Mouse (Mus musculus): Measurements from ENCODE around the gene A630076J17Rik. TPM values are rescaled to one million over a fixed set of nuclear protein-coding genes. Genes with fewer than 3 reads are reported as not detected.
A peak's percentile ranks its signal among the peaks of the same experiment; 100 is the strongest.

A630076J17Rik gene
- polyA plus RNA-seq, 1 experiment from 2014 or later, result not detected

DNA sequence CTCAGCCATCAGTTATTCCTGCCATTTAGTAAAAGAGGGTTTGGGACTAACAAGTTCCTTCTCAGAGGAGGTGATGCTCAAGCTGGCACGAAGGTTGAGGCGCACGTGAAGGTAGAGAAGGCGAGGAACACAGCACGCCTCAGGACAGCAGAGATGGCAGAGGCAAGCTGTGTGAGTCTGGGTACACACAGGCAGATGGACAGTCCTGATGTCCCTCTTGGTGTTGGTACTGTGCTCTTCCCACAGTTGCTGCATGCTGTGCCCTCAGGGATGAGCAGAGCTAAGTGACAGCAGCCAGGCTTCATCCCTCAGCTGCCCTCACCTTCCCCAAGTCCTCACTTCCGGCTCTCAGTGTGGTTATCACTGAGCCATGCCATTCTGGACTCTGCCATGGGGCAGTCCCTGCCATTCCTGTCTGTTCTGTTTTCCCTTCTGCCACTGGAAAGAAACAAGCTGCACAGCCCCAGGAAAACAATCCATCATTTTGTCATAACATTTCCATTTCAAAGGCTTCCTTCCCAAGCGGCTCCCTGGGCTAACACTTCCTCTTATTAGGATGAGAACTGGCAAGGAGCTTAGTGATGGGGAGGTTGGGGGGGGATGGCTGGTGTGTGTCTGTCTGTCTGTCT lies 22.7 kb upstream of the A630076J17Rik start:
- no peaks in the 10 kb centered on the region for H3K36me3 ChIP-seq (ENCODE audit: insufficient read depth, low read length)
- DNase-seq (ENCODE audit: low spot score) (peak; percentile 27), ATAC-seq (replicated peaks; ENCODE audit: low FRiP score, low read depth) (no peak; the same call in 1 of the 2 replicates)
- 64% methylated on average over 7 of the region's 7 CpGs for WGBS
- TF ChIP-seq CTCF (IDR thresholded peaks at IDR 0.05; ENCODE audit: low read depth), result no peak
- no peaks in the 10 kb centered on the region for H3K4me1 ChIP-seq (replicated peaks; ENCODE audit: insufficient read depth, low read length)
- no peaks in the 10 kb centered on the region for H3K9me3 ChIP-seq (replicated peaks; ENCODE audit: low read length)
- no peak overlapping the region for H3K27ac ChIP-seq
- no peak overlapping the region for H3K9ac ChIP-seq (ENCODE audit: low read depth, low read length)
- no peaks in the 10 kb centered on the region for H3K27me3 ChIP-seq (ENCODE audit: insufficient read depth, low read length)
- H3K4me3 ChIP-seq (replicated peaks; ENCODE audit: low read depth, low read length), result no peak overlapping the region
- no peak overlapping the region for H3K4me2 ChIP-seq (ENCODE audit: low read length)

DNA sequence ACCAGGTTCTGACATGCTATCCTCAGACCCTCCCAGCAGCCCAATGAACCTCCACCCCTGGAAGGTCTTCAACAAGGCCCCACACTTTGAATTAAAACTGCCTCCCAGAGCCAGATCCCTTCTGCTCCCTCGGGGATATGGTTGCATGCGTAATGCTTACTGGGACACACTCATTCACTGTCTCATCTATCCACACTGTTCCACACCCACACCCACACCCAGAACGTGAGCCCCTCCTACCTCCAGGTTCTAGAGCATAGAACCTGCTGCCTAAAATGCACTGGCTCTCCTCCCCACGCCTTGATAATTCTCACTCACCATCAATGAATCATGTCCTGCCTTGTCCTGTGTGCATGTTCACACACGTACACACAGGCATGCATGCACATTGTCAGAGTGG lies 15.8 kb upstream of the A630076J17Rik start:
- Histone ChIP-seq H3K9me3 (replicated peaks; ENCODE audit: low read length) (no peaks in the 10 kb centered on the region), H3K9ac (ENCODE audit: low read depth, low read length) (no peak overlapping the region), H3K36me3 (ENCODE audit: insufficient read depth, low read length) (no peaks in the 10 kb centered on the region), H3K4me1 (replicated peaks; ENCODE audit: insufficient read depth, low read length) (no peaks in the 10 kb centered on the region), H3K4me2 (ENCODE audit: low read length) (no peak overlapping the region), H3K27me3 (ENCODE audit: insufficient read depth, low read length) (no peaks in the 10 kb centered on the region), H3K4me3 (replicated peaks; ENCODE audit: low read depth, low read length) (no peak overlapping the region), H3K27ac (no peak overlapping the region)
- DNase-seq (ENCODE audit: low spot score) (no peak), ATAC-seq (replicated peaks; ENCODE audit: low FRiP score, low read depth) (no peak)
- WGBS, result 81% methylated on average over 5 of the region's 5 CpGs
- no peak for TF ChIP-seq CTCF (IDR thresholded peaks at IDR 0.05; ENCODE audit: low read depth)

DNA sequence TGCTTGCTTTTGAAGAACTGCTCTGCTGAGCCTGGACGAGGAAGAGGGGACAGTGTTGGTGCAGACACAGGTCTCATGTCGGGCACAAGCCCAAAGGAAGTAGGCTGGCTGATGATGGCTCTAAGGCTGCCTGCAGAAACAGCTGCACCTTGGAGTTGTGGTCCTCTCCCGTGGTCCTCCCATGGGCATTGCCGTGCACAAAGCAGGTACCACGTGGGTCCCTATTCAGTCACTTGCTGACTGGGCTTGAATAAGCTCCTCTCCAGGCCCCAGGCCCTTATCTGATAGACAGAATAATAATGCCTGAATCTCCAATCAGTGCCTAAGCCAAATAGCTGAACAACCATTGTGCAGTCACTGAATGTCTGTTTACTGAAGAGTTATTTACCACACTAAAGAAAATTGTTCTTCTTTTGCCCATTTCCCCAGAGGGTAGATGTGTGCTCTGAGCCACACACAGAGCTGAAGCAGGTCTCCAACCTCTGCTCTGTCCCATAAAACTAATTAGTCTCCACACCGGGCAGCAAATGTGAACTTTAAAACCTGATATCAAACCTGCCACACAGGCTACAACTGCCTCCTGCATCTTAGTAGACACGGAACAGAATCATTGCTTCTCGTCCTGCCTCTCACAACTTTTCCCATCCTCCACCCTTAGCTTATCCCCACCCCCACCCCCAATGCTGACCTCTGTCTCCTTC lies 13.9 kb upstream of the A630076J17Rik start:
- Histone ChIP-seq H3K9ac (ENCODE audit: low read depth, low read length) (no peak overlapping the region), H3K9me3 (replicated peaks; ENCODE audit: low read length) (no peaks in the 10 kb centered on the region), H3K36me3 (ENCODE audit: insufficient read depth, low read length) (no peaks in the 10 kb centered on the region), H3K4me1 (replicated peaks; ENCODE audit: insufficient read depth, low read length) (no peaks in the 10 kb centered on the region), H3K27ac (no peak overlapping the region), H3K27me3 (ENCODE audit: insufficient read depth, low read length) (no peaks in the 10 kb centered on the region), H3K4me3 (replicated peaks; ENCODE audit: low read depth, low read length) (no peak overlapping the region), H3K4me2 (ENCODE audit: low read length) (no peak overlapping the region)
- ATAC-seq (replicated peaks; ENCODE audit: low FRiP score, low read depth) (no peak), DNase-seq (ENCODE audit: low spot score) (no peak)
- 60% methylated on average over 8 of the region's 8 CpGs for WGBS
- TF ChIP-seq CTCF (IDR thresholded peaks at IDR 0.05; ENCODE audit: low read depth), result no peak

DNA sequence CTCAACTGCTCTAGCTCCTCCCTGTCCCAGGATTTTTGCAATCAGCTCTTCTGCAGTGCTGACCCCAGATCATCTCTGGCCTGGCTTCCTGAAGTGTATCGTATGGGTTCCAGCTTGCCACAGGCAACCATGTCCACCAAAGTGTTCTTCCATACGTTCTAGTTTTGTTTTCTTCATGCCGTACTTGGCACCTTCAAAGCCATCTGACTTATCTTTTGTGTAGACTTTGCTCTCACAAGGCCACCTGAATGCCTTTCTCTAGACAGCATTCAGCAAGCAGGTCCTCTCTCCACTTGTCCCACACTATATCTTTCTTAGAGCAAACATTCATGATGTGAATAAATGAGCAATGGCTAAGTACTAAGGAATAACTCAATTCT lies 13.3 kb upstream of the A630076J17Rik start:
- DNase-seq (ENCODE audit: low spot score) (no peak), ATAC-seq (replicated peaks; ENCODE audit: low FRiP score, low read depth) (no peak)
- Histone ChIP-seq H3K4me2 (ENCODE audit: low read length) (no peak overlapping the region), H3K4me1 (replicated peaks; ENCODE audit: insufficient read depth, low read length) (no peaks in the 10 kb centered on the region), H3K36me3 (ENCODE audit: insufficient read depth, low read length) (no peaks in the 10 kb centered on the region), H3K9me3 (replicated peaks; ENCODE audit: low read length) (no peaks in the 10 kb centered on the region), H3K27ac (no peak overlapping the region), H3K9ac (ENCODE audit: low read depth, low read length) (no peak overlapping the region), H3K27me3 (ENCODE audit: insufficient read depth, low read length) (no peaks in the 10 kb centered on the region), H3K4me3 (replicated peaks; ENCODE audit: low read depth, low read length) (no peak overlapping the region)
- 83% methylated on average over 3 of the region's 3 CpGs for whole genome bisulfite sequencing
- no peak for TF ChIP-seq CTCF (IDR thresholded peaks at IDR 0.05; ENCODE audit: low read depth)

DNA sequence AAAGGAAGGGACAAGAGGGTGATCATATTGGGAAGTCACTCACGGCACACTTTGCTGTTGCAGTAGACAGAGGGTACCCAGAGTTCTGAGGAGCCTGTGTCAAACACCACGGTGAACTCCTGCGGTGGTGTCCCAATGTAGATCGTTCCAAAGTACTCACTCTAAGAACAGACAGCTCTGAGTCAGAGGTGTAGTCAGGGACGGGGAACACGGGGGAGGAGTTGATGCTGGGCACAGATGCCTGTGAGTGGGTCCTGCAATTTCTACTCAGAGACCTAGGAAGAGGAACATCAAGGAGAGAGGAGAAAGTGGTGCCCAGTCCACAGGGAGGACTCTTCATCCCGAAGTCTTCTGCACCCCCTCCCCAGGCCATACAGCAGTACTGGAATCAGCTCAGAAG lies 11.8 kb upstream of the A630076J17Rik start:
- H3K27me3 ChIP-seq (ENCODE audit: insufficient read depth, low read length), result no peaks in the 10 kb centered on the region
- H3K9ac ChIP-seq (ENCODE audit: low read depth, low read length), result no peak overlapping the region
- 87% methylated on average over 7 of the region's 7 CpGs for WGBS

DNA sequence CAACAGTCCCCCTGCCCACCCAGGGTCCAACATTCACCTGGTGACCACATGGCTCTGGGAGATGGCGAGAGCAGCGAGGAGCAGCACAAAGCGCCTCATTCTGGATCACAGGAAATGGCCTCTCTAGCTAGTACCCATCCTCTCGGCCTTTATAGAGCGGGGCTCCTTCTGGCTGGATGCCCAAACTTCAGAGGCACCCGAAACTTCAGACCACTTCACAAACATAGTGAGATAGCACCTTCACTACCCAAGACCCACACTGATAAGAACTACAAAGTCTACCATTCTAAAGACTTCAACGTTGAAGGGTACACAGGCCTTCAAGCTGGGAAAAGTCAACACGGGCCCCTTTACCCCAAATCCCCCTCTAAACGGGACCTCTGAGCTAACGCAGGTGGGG lies 8.8 kb upstream of the A630076J17Rik start, which contains the start of gene Cym:
TSS of gene Cym (minus strand) at position 125 of the 400 bp plus-strand sequence.
- H3K4me2 ChIP-seq (ENCODE audit: low read length), result no peak within 1 kb of the TSS
- ATAC-seq (replicated peaks; ENCODE audit: low FRiP score, low read depth) (no peak), DNase-seq (ENCODE audit: low spot score) (no peak)
- H3K4me3 ChIP-seq (replicated peaks; ENCODE audit: low read depth, low read length), result no peak within 1 kb of the TSS
- H3K27me3 ChIP-seq (ENCODE audit: insufficient read depth, low read length), result no peaks in the 10 kb centered on the region
- no peaks in the 10 kb centered on the region for H3K9me3 ChIP-seq (replicated peaks; ENCODE audit: low read length)
- H3K27ac ChIP-seq, result no peak within 1 kb of the TSS
- WGBS, result 77% methylated on average over 10 of the region's 10 CpGs
- H3K36me3 ChIP-seq (ENCODE audit: insufficient read depth, low read length), result no peaks in the 10 kb centered on the region
- H3K4me1 ChIP-seq (replicated peaks; ENCODE audit: insufficient read depth, low read length), result no peaks in the 10 kb centered on the region
- H3K9ac ChIP-seq (ENCODE audit: low read depth, low read length), result no peak within 1 kb of the TSS
- TF ChIP-seq CTCF (IDR thresholded peaks at IDR 0.05; ENCODE audit: low read depth), result no peak

More for the DNA sequence above, 11.8 kb upstream of the A630076J17Rik start:
- H3K4me3 ChIP-seq (replicated peaks; ENCODE audit: low read depth, low read length), result no peak overlapping the region
- H3K9me3 ChIP-seq (replicated peaks; ENCODE audit: low read length), result no peaks in the 10 kb centered on the region
- DNase-seq (ENCODE audit: low spot score) (no peak), ATAC-seq (replicated peaks; ENCODE audit: low FRiP score, low read depth) (no peak)
- no peak for TF ChIP-seq CTCF (IDR thresholded peaks at IDR 0.05; ENCODE audit: low read depth)
- no peak overlapping the region for H3K27ac ChIP-seq
- no peaks in the 10 kb centered on the region for H3K36me3 ChIP-seq (ENCODE audit: insufficient read depth, low read length)
- no peak overlapping the region for H3K4me2 ChIP-seq (ENCODE audit: low read length)
- no peaks in the 10 kb centered on the region for H3K4me1 ChIP-seq (replicated peaks; ENCODE audit: insufficient read depth, low read length)

Measured in kidney, postnatal 0 days (tissue).